Mouse (Mus musculus): Measurements from ENCODE around the gene Gm5089.

Gene Gm5089

DNA sequence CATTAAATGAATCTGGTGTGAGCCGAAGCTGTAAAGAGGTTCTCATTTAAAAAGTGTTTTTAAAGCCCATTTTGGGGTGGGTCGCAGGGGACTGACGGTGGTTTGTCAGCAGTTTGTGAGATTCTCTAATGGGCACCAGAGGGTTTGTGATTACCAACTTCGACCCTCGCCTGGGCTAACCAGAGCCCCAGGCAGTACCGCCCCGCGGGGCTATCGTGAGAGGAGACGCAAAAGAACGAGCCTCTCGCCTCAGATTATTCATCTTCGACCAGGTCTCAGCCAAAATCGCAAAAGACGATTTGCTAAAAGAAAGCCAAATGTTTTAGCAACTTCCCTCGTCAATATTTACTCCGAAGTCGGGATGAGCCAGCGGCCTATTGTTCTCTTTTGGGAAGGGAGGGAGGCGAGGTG, 26.4 kb upstream of the Gm5089 start:
- DNase-seq, result no peak

- DNase-seq, result no peak
Observed at GRCm38 (mm10) chr14:122476822-122477215, 25.9 kb upstream of the Gm5089 start.

- no peak for DNase-seq
Observed at GRCm38 (mm10) chr14:122476041-122476821, 25.3 kb upstream of the Gm5089 start.

GRCm38 (mm10) chr14:122475557-122476040, 24.7 kb upstream of the Gm5089 start:
- DNase-seq, result no peak

DNA sequence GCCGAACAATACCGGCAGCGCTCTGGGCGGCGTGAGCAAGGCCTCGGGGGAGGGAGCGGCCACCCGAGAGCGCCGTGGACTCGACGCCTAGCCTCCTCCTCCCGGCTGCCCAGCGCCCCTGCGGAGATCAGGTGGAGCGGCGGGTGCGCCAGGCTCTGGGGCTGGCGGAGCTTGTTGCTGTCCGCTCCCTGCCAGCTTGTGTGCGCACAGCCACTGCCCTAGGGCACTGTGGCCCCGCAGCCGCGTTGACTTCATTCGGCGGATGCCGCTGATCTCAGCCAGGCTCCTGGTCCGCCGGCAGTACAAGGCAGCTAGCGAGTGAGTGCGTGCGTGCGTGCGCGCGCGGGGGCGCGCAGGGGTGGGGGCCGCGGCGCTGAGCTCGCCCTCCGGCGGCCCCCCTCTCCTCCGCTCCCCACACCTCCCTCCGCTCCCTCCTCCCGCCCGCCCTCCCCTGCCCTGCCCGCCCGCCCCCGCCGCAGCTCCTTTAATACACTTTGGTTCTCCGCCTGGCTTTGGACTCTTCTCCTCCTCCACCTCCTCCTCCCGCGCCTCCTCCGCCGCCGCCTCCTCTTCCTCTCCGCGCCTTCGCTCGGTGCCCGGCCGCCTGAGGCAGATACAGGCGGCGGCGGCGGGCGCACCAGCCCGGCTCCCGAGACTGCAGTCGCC, 24.1 kb upstream of the Gm5089 start, which contains the start of gene Zic2:
Gene Zic2, plus strand, starts transcription at position 545 of the 666 bp plus-strand sequence.
- DNase-seq, result no peak

DNA sequence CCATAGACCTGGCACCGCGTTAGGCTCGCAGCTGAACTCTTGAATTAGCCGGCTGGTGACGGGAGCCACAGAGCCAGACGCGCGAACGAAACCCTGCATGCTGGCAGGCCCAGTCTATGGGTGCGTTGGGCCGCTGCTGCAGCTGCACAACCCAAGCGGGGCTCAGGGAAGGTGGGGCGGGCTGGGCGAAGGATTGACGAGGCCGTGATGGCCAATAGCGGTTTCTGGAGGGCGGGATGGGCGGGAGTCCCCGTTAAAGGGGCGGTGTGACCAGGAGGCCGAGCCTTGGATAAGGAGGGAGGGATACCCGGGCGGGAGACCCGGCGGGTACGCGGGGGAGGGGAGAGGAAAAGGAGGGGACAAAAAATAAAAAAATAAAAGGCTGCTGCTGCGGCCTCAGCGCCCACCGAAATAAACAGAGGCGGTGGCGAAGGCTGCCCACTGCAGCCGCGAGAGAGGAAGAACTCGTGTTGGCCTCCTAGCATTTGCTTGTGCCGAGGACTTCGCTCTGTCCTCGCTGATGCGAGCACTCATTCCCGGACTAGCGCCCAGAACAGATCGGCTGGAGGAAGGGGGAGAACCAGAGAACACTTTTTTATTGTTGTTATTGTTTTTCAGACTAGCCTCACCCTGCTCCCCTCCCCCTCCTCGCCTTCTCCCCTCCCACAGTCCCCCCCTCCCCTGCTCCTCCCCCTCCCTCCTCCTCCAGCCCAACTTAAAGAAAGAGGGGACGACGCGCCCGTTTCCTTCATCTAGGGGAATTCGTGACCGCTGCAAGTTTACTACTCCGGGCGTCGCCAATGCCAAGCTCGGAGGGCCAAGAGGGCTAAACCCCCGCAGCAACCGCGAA, 23.4 kb upstream of the Gm5089 start:
- DNase-seq, result no peak

GRCm38 (mm10) chr14:122473211-122473751, 22.4 kb upstream of the Gm5089 start:
- DNase-seq, result no peak

DNA sequence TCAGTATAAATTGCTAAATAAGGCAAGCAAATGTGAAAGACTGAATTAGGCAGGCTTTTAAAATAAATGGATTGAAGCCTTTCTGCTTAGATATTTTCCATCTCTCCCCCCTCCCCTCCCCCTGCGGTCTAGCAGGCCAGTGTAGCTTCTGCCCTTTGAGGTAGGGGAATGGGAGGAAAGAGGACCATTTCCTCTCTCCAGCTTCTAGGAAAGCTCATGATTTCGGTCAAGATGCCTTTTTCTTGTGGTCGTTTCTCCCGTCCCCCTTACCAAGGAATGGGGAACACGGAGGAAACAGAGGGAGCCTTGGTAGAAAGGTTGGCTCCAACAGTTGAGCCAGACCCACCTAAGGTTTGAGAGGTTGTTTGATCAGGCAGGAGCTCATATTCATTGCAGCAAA, 21.7 kb upstream of the Gm5089 start:
- DNase-seq, result no peak

GRCm38 (mm10) chr14:122472161-122472560, 21.2 kb upstream of the Gm5089 start:
- no peak for DNase-seq

DNA sequence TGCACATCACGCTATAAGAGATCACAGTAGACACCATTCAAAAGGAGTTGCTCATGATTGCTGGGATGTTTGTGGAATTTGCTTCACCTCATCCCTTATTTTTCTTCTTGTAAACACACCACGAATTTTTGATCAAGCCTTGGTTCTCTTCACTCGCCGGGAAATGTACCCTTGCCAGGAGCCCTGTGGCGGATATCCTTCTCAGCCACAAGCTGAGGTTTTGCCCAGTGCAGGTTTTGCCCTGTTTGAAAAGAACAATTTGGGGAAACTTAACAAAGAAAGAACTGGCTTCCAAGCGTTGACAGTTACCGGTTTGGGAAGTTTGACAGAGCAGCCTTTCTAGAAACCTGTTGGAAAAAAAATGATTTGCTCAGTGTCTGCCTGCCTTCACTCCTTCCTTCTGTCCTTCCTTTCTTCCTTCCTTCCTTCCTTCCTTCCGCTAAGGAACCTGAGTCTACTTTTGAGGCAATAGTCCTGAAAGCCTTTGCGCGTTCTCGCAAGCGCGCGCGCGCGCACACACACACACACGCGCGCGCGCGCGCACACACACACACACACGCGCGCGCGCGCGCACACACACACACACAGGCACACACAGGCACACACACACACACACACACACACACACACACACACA, 20.7 kb upstream of the Gm5089 start:
- DNase-seq, result no peak

DNA sequence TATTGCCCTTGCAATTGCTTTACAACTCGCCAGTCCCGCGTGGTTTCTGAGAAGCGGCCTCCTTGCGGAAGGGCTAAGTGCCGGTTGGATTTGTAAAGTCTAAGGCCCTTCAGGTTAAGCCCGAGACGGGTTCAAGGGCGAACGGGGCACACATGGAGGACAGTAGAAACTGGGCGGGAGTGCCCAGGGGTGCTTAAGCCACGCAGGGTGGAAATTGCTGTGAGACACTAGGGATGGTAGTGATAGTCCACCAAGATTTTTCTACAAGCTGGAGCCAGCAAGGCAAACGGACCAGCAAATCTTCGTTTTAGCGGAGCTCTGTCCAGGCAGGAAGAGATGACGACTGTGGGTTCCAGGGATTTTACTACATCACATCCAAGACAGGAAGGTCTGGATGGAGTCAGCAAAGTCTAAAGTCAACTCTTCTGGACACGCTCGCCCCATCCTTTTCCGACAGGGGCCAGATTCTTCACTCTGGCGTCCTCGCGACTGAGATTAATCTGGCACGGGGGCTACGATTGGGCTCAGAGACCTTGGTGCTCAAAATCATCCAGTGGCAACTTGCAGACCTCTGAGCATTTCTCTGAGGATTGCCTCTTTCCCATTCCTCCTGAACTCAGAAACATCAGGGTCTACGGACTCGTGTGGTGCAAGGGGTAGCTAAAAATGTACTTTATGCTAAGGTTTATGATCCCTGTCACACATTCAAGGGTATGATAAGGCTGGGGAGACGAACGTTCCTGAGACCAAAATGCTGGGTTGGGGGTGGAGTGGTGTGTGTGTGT, 18.2 kb upstream of the Gm5089 start:
- DNase-seq, result no peak

- no peak for DNase-seq
Observed at GRCm38 (mm10) chr14:122467926-122468841, 17.3 kb upstream of the Gm5089 start.

GRCm38 (mm10) chr14:122466756-122467362, 15.9 kb upstream of the Gm5089 start:
- DNase-seq, result no peak

GRCm38 (mm10) chr14:122465931-122466490, 15.1 kb upstream of the Gm5089 start:
- no peak for DNase-seq

DNA sequence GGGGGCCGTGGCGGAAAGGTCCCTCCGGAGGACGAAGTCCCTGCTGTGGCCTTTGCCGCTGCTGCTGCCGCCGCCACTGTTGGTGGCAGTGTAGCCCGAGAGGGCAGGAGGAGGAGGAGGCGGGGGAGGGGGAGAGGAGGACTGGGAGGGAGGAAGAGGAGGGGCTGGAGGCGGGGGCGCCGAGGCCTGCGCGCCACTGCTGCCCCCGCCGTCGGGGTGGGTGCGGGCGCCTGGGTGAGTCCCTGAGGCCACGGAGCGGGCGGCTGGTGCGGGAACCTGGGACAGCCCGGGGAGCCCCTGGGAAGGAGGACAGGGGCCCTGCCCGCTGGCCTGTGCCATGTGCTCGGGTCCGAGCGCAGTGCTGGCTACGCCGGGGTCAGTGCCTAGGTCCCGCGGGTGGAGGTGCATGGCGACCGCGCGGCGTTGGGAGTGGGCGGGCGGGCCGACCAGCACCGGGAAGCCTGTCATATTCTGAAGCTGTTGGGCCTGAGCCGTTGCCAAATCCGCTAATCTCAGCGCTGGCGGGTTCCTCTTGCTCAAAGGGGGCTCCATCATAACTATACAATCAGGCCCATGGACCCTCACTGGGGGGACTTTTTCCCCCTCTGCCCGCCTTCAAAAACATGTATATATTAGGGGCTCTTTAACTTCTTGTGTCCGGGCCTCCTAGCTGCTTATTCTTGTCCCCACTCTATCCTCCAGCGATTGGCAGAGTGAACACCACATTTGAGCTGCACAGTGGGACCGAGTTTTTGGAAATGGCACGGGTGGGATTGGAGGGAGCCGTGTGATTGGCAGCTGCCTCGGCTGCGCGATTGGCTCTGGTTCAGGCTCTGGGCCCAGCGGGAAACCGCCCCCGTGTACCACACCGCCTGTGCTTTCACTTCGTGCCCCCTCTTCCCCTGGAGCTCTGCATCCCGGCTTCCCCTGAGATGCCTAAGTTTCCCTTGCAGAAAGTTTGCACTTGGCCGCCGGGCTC, 14.1 kb upstream of the Gm5089 start, which contains the start of gene Zic5:
Gene Zic5, minus strand, starts transcription at position 915 of the 979 bp plus-strand sequence.
- no peak for DNase-seq

DNA sequence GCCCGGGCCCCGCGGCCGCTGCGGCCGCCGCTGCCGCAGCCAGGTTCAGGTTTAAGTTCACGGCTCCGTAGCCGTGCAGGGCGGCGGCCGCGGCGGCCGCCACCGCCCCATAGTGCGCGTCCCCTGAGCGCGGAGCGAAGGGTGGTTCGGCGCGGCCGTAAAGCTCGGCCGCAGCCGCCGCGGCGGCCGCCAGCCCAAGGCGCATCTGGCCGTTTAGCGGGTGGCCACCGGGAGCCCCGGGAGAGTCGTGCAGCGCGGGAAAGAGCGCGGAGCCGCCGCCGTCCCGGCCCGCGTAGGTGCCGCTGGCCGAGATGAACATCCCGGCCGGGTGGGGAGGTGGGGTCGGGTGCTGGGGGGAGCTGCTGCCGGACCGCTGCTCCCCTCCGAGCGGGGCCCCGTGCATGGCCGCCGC, 13.4 kb upstream of the Gm5089 start:
- DNase-seq, result no peak

- DNase-seq, result peak; percentile 32 to 61
Observed at GRCm38 (mm10) chr14:122463734-122464341, 12.9 kb upstream of the Gm5089 start.
